Mouse (Mus musculus) kidney, postnatal 4 days (tissue): ENCODE results near the gene Gm4763.
"Not testable (repeated sequence)": the region's sequence is repeated elsewhere in the genome, so short reads cannot be mapped to it uniquely, and the experiment has no call there.

Experiments used
- DNase-seq, 2 experiments: peaks; one replicate each; pipeline ENCODE4 v3.0.0; 2021; ENCODE audit warnings: mixed read lengths in 2 of 2

The Gm4763 gene

GRCm38 (mm10) chr7:24726808-24727207, at the start of gene Gm4763:
Gm4763 (minus strand) TSS chr7:24726908.
- DNase-seq, result not testable (repeated sequence)

- no peak for DNase-seq
Measured at GRCm38 (mm10) chr7:24776145-24776544, 49.4 kb upstream of the Gm4763 start.

GRCm38 (mm10) chr7:24773942-24774535, 47.3 kb upstream of the Gm4763 start:
- DNase-seq, result no peak

- DNase-seq, result no peak
Measured at GRCm38 (mm10) chr7:24771361-24771760, 44.7 kb upstream of the Gm4763 start.

GRCm38 (mm10) chr7:24762574-24762973, 35.9 kb upstream of the Gm4763 start:
- no peak for DNase-seq

GRCm38 (mm10) chr7:24761161-24761560, 34.5 kb upstream of the Gm4763 start:
- no peak for DNase-seq

- no peak for DNase-seq
Measured at GRCm38 (mm10) chr7:24760211-24760610, 33.5 kb upstream of the Gm4763 start, which contains the start of gene Cd177. Cd177 (minus strand) TSS chr7:24760311.

GRCm38 (mm10) chr7:24758520-24758919, 31.8 kb upstream of the Gm4763 start:
- DNase-seq, result no peak

- no peak for DNase-seq
Measured at GRCm38 (mm10) chr7:24753476-24753875, 26.8 kb upstream of the Gm4763 start.

- DNase-seq, result no peak
Measured at GRCm38 (mm10) chr7:24751610-24752009, 24.9 kb upstream of the Gm4763 start.

- DNase-seq, result peak in 1 of 2 experiments; percentile 8
Measured at GRCm38 (mm10) chr7:24750695-24751094, 24.0 kb upstream of the Gm4763 start.

- peak; percentile 66 to 79 for DNase-seq
Measured at GRCm38 (mm10) chr7:24735970-24736670, 9.4 kb upstream of the Gm4763 start.

- no peak for DNase-seq
Measured at GRCm38 (mm10) chr7:24715039-24715438, 11.7 kb downstream of the Gm4763 start.

- no peak for DNase-seq
Measured at GRCm38 (mm10) chr7:24708832-24709292, 17.8 kb downstream of the Gm4763 start, which contains the start of gene BC049730. BC049730 (plus strand) TSS chr7:24709242.

- not testable (repeated sequence) for DNase-seq
Measured at GRCm38 (mm10) chr7:24702841-24703240, 23.9 kb downstream of the Gm4763 start.

GRCm38 (mm10) chr7:24697891-24698290, 28.8 kb downstream of the Gm4763 start:
- not testable (repeated sequence) for DNase-seq

- DNase-seq, result not testable (repeated sequence)
Measured at GRCm38 (mm10) chr7:24692693-24693092, 34.0 kb downstream of the Gm4763 start.

- DNase-seq, result not testable (repeated sequence)
Measured at GRCm38 (mm10) chr7:24687519-24687918, 39.2 kb downstream of the Gm4763 start.

- DNase-seq, result not testable (repeated sequence)
Measured at GRCm38 (mm10) chr7:24684121-24684520, 42.6 kb downstream of the Gm4763 start.

GRCm38 (mm10) chr7:24676575-24676974, 50.1 kb downstream of the Gm4763 start, which contains the start of gene Tex101:
Tex101 (minus strand) TSS chr7:24676675.
- DNase-seq, result no peak

- DNase-seq, result no peak
Measured at GRCm38 (mm10) chr7:24671944-24672439, 54.7 kb downstream of the Gm4763 start.
